Mouse (Mus musculus) telencephalon, adult 2 months (tissue): ENCODE results near the gene Gimap3.

Experiments used
- DNase-seq: peaks from one replicate; pipeline ENCODE4 v3.0.0-alpha.2; 2011; ENCODE audit warnings: low read depth, low spot score

Gimap3 gene

GRCm38 (mm10) chr6:48742422-48743351 is 28.0 kb downstream of the Gimap3 start:
- no peak for DNase-seq

DNA sequence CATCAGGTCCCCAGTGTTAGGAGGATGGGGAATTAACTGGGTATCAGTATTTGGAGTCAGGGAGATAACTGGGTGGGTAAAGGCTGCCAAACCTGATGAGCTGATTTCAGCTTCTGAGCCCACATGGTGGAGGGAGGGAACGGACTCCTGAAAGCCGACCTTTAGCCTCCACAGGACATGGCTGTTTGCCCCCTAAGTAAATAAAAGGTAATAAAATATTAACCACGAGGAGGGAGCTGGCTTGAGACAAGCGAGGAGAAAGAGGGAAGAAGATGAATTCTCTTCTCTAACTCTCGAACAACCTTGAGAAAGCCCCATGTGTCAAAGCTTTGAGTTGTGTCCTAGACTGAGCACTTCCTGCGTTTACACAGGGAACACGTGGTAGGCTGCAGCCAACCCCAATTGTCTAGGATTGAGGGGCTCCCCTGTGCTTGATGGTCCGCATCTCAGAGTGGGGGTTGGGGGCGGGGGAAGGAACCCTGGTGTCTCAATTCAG is 28.9 kb downstream of the Gimap3 start:
- DNase-seq: no peak

DNA sequence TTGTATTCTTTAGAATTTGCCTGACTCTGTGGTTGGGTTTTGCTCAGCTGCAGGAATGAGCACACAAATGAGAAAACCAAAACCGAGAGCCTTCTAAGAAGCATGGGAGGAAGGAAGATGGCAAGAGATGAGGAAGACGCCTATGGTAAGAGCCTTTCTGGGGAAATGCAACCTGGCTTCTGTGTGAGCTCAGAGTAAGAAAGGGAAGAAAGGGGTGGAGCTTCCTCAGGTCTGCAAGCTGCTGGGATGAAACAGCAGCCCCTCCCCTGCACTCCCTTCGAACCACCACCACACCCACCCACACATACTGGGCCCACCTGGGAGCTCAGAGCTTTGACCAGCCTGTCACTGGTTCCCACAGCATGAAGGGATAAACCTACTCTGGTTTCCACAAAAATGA is 29.4 kb downstream of the Gimap3 start:
- DNase-seq: no peak

DNA sequence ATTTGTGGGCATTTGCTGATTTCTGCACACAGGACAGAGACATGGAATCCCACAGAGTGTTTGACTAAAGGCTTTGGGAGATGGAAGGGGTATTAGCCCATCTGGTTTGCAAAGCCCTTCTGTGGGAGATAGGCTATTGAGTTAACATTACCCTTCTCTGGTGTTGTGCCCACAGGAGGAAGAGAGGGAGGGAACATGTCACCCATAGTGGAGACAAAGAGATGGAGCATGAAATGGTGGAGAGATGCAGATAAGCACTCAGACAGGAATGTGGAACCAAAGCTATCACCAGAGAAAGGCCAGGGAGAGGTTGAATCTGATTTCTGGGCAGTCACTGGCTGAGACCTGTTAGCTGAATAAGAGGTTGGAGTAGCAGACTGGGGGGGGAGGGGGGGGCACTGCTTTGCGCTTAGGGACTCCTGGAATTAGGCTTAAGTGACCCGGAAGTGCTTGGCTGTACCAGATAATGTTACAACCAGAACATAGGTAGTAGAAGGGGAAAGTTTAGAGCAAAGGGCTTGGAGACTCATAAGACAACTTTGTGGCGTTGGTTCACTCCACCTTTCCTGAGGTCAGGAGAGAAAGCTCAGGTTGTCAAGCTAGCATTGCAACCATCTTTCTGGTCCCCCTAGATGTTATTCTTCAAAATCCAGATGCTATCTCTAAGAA is 30.0 kb downstream of the Gimap3 start:
- DNase-seq: no peak

DNA sequence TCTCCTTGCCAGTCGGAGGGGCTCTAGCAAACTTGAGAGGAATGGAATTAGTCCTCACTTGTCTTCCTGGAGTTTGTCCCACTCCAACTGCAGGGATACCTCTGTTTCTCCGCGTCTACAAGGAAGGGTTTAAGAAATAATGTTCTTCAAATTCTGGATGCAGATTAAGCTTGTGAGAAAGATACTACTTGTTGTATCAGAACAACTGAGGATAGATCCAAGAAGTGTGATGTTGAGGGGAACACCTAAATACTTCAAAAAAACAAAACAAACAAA is 30.9 kb downstream of the Gimap3 start:
- DNase-seq: no peak

DNA sequence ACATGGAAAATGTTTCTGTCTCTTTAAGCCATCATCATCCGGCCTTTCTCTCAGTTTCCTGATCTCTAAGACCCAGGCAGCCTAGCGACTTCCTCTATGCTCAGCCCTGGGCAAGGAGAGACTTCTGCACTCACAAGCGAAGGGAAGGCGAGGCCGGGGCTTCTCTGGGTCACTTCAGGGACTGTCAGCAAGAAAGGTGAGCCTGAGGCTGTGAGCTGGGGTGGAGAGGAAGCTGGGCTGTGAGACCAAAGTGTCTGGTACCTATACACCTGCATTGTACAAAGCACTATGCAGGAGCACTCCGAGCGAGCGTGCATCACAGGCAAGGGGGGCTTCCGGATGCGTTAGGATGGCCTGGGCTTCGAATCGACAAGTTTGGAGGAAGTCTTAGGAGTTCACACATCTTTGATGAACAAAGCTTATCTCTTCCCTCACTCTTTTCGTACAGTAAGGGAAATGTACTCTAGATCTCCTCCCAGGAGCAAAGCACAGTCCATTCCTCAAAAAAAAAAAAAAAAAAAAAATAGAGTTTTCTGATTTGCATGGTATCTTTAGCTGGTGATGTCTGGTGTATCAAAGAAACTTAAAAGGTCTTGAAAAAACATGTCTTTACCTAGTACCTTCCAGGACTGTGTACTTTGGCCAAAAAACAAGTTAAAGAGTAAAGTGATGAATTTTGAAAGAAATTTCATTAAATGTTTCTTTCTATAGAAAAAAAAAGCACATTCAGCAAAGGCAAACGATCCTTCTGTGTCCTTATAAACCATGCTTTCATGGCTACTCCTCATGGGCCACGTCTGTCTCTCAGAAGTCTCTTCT is 31.5 kb downstream of the Gimap3 start, which contains the start of gene Gimap1:
TSS of gene Gimap1 (plus strand) at position 94 of the 819 bp plus-strand sequence.
- DNase-seq: no peak

GRCm38 (mm10) chr6:48737688-48738087 is 33.0 kb downstream of the Gimap3 start:
- no peak for DNase-seq

DNA sequence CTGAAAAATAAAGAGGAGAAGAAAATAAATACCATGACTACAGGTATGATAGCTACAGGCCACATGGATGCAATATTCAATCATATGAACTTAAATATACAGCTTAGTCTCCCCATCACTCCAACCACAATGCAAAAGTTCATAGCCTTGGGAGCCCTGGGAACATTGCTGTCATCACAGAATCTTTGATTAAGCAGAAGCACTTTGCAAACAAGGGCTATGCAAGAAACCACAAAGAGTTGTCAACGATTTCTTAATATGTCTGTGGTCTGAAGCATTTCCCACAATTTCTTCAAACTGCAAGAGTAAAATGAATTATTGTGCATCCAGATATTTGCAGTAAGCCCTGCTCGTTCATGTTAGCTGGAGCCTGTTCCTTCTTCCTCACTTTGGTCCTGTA is 33.6 kb downstream of the Gimap3 start:
- no peak for DNase-seq

DNA sequence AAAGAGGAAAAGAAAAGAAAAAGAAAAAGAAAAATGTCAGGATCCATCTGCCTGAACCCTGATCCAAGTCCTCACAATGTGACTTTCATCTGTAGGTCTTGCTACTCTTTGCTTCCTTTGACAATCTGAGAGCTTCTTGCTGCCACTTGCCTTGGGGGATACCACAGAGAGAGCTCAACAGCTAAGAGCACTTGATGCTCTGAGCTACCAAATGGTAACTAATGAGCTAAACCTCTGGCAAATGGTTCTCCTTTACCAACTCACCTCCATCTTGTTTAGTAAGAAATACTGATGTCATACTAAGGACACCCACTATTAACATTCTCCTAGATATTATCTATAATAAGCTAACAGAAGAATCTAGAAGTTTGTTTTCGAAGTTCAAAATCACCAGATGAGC is 37.0 kb downstream of the Gimap3 start:
- no peak for DNase-seq

GRCm38 (mm10) chr6:48732864-48733304 is 37.8 kb downstream of the Gimap3 start:
- DNase-seq: no peak

DNA sequence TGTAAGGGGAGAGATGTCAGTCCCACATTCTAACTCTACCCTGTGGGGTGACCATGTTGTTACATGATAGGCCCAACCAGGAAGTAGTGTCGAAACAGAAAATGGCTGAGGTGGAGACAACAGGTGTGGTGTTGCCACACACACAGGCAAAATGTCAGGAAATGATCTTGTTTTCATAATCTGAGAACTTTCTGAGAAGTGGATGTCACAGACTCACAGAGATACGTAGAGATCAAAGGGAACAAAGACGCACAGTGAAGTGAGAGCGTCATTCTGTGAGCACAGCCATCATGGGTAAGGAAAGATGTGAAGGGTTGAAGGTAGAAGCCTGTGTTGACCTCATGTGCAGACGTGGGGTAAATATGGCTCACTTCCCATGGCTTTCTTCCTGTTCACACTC is 42.9 kb downstream of the Gimap3 start:
- no peak for DNase-seq

DNA sequence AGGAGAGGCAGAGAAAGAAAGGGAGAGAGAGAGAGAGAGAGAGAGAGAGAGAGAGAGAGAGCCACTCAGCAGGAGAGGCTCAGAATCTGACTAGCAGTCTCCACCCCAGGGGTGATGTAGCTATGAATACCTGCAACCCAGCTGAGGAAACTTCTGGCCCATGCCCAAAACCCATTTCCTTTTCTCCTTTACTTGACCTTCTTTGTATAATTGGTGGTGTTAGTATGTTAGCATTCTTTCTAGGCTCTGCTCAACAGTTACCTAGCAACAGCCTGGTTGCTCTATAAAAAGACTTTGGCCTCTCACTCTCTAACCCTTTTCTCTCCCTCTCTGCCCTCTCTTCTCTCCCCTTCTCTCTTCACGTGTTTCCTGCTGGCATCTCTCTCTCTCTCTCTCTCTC is 45.2 kb downstream of the Gimap3 start:
- no peak for DNase-seq

DNA sequence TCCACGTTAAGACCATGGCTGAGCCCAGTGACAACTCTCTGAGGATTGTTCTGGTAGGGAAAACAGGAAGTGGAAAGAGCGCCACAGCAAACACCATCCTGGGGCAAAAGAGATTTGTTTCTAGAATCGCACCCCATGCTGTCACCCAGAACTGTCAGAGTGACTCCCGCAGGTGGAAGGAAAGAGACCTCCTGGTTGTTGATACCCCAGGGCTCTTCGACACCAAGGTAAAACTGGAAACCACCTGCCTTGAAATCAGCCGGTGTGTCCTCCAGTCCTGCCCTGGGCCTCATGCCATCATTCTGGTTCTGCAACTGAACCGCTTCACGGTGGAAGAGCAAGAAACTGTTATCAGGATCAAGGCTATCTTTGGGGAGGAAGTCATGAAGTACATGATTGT is 47.2 kb downstream of the Gimap3 start:
- no peak for DNase-seq

DNA sequence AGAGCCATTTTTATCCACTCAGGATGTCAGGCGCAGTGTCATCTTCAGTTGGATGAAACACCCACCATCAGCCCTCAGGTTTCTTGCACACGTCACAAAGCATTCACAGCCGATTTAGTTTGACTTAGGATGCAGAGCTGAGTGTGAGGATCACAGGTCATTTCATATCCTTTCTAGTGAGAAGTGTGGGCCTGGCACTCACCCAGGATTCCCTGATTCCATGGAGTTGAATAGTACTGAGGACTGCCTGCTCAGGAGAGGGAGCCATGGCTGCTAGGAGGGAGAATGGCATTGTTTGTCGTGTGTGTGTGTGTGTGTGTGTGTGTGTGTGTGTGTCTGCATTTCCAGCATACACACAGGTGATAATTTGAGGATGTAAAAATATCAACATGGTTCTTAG is 50.3 kb downstream of the Gimap3 start:
- DNase-seq: no peak

GRCm38 (mm10) chr6:48718455-48718854 is 52.2 kb downstream of the Gimap3 start, which contains the start of the genes Gm28053 and Gimap7:
Gene Gm28053, plus strand, starts transcription at chr6:48718607.
Gene Gimap7, plus strand, starts transcription at chr6:48718621.
- no peak for DNase-seq
